Mouse (Mus musculus): ENCODE measurements around the gene D930020B18Rik. TPM values are rescaled to one million over a fixed set of nuclear protein-coding genes. Genes with fewer than 3 reads are reported as not detected.
A peak's percentile ranks its signal among the peaks of the same experiment; 100 is the strongest.

D930020B18Rik gene
- total RNA-seq, 2 experiments from 2014 or later, result not detected

GRCm38 (mm10) chr10:121692944-121693579 is 51.7 kb downstream of the D930020B18Rik start:
- intact Hi-C loops (cut with DNase I), result no loop called here
- no peak for DNase-seq (ENCODE audit: low spot score)

DNA sequence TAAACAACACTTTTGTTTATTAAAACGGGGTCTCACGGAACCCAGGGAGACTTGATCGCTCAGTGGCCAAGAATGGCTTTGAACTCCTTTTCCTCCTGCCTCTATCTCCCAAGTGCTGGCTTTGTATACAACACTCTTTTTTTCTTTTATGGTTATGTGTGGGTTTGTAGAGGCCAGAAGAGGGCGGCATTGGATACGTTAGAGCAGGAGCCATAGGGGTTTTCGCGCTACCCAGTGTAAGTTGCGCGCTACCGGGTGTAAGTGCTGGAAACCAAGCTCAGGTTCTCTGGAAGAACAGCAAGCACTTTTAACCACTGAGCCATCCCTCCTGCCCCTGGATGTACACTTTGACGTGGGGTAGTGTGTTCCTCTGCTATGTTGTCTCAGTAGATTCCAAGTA is 53.2 kb downstream of the D930020B18Rik start:
- intact Hi-C loops (cut with DNase I), result no loop called here
- no peak for DNase-seq (ENCODE audit: low spot score)

- no peak for DNase-seq (ENCODE audit: low spot score)
- intact Hi-C loops (cut with DNase I), result loop anchor here (1.0 to 5.0 kb wide), 2 partner anchors 126 to 351 kb away; no protein-coding TSS in a partner anchor
These were observed 60.2 kb downstream of the D930020B18Rik start for GRCm38 (mm10) chr10:121701296-121702248.

- peak; percentile 51 for DNase-seq (ENCODE audit: low spot score)
- intact Hi-C loops (cut with DNase I), result loop anchor here (5.0 kb wide), 1 partner anchor 124 kb away; no protein-coding TSS in a partner anchor
These were observed 62.2 kb downstream of the D930020B18Rik start for GRCm38 (mm10) chr10:121703619-121704018.

GRCm38 (mm10) chr10:121704871-121705270 is 63.5 kb downstream of the D930020B18Rik start:
- intact Hi-C loops (cut with DNase I), result loop anchor here (5.0 kb wide), 1 partner anchor 122 kb away; no protein-coding TSS in a partner anchor

DNA sequence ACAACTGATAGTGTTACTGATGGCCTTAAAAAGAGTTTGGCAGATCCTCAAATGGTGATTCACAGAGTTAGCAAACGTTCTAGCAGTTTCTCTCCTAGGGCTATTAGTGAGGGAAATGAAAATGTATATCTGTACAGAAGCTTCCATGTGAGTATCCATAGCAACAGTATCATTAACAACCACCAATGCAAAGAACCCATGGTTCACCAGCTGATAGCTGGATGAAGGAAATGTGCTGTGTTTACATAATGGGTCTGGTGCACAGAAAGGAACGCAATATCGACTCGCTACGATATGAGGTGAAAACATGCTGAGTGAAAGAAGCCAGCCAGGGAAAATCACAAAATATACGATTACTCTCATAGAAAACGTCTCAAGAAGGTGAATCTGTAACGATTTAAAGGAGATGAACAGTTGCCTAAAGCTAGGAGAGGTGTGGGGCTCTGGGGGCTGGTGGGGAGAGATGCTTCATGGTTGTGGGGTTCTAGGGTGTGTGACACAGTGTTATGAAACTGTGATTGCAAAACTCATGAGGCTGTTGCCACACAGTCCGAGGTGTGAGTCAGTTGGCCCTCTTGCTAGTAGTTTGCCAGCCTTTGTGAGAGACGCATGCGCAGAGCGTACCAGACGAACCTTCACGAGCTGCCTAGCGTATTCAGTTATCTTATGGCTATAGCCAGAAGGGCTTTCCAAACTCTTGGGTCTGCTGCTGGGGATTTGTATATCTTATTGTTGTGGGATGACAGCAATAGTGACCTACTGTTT is 64.2 kb downstream of the D930020B18Rik start:
- peak; percentile 24 for DNase-seq (ENCODE audit: low spot score)
- intact Hi-C loops (cut with DNase I), result no loop called here

More at GRCm38 (mm10) chr10:121704871-121705270, 63.5 kb downstream of the D930020B18Rik start:
- no peak for DNase-seq (ENCODE audit: low spot score)

GRCm38 (mm10) chr10:121716862-121717261 is 75.5 kb downstream of the D930020B18Rik start:
- DNase-seq (ENCODE audit: low spot score), result no peak
- intact Hi-C loops (cut with DNase I), result no loop called here

DNA sequence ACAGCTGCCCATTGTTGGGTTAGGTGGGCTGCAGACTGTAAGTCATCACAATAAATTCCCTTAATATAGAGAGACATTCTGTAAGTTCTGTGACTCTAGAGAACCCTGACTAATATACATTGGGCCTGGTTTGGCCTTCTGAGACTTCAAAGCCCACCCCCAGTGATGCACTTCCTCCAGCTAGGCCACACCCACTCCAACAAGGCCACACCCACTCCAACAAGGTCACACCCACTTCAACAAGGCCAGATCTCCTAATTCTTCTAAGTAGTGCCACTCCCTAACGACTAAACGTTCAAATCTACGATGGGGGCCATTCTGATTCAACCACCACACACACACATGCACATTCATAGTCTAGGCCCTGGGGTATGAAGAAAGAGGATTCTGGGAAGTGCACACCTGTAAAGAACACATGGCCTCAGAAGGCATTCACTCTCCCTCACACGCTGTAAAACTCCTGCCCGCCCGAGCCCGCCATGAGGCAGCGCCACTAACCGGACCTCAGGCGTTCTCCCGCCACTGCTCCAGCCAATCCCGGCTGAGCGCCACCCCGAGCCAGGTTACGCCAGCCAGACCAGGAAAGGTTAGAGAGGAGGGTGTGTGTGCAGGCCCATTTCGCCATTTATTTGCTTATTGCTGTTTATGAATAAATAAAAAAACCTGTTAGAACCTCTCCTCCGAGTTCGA is 77.7 kb downstream of the D930020B18Rik start:
- DNase-seq (ENCODE audit: low spot score), result no peak
- intact Hi-C loops (cut with DNase I), result no loop called here

- DNase-seq (ENCODE audit: low spot score), result no peak
- intact Hi-C loops (cut with DNase I), result no loop called here
These were observed 79.3 kb downstream of the D930020B18Rik start for GRCm38 (mm10) chr10:121720701-121721100.

DNA sequence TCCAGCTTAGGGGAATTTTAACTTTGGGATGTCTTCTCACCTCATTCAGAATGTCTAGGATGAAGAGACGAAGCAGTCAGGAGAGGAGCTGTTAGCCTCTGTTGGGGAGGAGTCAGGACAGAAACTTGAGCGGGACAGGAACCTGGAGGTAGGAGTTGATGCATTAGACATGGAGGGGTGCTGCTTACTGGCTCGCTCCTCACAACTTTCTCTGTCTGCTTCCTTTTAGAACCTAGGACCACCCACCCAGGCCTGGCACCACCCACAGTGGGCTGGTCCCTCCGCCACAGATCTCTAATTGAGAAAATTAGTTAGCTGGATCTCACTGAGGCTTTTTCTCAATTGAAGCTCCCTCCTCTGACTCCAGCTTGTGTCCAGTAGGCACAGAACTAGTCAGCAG is 85.1 kb downstream of the D930020B18Rik start:
- intact Hi-C loops (cut with DNase I), result no loop called here
- no peak for DNase-seq (ENCODE audit: low spot score)

DNA sequence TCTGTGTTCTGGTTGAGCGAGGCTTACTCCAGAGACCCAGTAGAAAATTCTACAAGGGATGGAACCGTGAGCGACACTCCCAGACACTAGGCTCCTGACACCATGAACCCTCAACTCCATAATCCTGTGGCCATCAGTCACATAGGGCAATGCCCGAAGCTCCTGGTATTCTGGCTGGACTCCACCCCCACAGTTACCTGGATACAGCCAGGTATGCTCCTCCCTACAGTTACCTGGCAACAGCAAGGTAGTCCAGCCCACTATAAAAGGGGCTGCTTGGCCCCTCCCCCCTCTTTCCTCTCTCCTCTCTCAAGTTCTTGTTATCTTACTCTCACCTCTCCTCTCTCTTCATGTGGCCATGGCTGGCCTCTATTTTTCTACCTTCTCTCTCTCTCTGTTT is 85.8 kb downstream of the D930020B18Rik start:
- no peak for DNase-seq (ENCODE audit: low spot score)
- intact Hi-C loops (cut with DNase I), result no loop called here

DNA sequence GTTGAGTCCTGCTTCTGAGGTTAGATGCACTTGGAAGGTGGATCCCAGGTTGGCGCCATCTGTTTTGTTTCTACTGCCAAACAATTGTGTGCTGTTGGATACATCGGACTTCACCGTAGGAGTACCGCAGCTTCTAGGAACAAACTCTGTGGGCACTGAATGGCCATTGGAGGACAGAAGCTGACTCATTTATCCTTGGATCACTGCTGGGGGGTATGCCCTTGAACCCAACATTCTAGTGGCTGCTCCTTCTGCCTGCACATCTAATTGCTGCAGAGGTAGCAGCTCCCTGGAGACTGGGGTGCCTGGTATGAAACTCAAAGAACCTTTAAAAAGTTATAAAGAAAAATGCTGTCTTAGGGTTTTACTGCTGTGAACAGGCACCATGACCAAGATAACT is 86.8 kb downstream of the D930020B18Rik start:
- no peak for DNase-seq (ENCODE audit: low spot score)
- intact Hi-C loops (cut with DNase I), result no loop called here

DNA sequence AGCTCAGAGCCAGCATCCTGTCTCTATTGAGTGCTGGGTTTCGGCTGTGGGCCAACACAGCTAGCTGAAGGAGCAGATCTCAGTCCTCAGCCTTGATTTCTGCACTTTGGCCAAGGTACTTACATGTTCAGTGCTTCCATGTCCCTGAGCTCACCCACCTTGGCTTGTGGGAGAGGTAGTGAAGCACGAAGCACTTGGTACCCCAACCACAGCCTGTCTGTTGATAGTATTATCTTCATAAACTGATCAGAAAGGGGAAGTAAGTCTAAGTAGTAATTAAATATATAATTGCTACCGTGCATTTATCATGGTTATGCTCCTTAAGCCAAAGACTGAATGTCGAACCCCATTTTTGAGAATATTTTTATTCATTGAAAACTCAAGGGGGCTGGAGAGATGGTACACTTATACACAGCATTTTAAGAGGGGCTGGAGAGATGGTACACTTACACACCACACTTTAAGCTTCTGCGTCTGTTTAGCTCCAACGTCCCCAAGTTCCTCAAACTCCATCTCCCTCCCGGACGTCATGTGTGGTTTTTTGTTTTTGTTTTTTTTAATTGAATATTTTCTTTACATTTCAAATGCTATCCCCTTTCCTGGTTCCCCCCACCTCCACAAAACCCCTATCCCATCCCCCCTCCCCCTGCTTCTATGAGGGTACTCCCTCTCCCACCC is 89.8 kb downstream of the D930020B18Rik start:
- no peak for DNase-seq (ENCODE audit: low spot score)
- intact Hi-C loops (cut with DNase I), result no loop called here

DNA sequence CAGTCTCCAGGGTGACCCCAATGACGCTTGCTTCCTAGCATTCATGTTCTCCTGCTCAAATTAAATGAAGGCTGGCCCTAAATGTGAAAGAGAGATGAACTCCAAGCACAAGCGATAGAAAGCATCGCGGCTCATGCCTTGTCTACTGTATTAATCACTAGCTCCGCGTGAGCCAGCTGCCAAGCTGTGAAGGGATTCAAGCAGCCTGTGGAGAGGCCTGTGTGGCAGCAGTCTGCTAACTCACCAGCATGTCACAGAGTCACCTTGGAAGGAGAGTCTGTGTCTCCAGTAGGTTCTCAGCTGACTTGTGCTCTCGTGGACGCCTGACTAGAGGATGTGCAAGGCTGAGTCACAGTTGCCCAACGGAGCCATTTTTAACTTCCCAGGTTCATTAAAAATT is 91.2 kb downstream of the D930020B18Rik start:
- intact Hi-C loops (cut with DNase I), result no loop called here
- DNase-seq (ENCODE audit: low spot score), result no peak

DNA sequence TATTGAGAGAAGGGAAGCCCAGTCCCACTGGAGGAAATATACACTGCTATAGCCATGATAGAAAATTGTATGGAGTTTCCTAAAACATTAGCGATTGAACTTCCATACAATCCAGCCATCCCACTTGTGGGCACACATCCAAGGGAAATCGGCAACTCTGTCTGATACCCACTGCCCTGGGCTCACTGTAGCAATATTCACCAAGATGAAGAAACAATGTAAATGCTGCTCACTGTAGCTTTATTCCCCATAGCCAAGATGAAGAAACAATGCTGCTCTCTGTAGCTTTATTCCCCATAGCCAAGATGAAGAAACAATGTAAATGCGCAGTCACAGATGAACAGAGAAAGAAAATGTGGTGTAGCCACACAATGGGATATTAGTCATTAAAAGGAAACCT is 95.9 kb downstream of the D930020B18Rik start:
- DNase-seq (ENCODE audit: low spot score), result no peak
- intact Hi-C loops (cut with DNase I), result no loop called here

GRCm38 (mm10) chr10:121739548-121740505 is 98.4 kb downstream of the D930020B18Rik start, which contains the start of gene BC048403:
TSS of gene BC048403 (plus strand) at chr10:121739937.
- intact Hi-C loops (cut with DNase I), result no loop called here

DNA sequence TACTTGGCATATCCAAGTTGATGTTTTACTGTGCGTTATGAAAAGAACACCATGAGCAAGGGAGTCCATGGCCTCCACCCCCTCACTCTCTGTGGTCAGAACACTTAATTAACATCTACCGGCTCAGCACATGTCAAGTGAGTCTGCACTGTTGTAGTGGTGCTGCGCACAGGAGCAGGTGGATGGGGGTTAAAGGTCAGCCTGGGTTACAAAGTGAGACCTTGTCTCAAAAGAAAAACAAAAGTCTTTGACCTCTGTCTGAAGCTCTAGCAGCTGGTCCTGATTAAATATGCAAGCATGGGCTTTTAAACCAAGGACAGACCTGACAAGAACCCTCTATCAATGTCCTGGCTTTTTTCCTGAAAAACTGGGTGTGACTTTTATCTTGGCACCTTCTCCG is 100.9 kb downstream of the D930020B18Rik start:
- no peak for DNase-seq (ENCODE audit: low spot score)
- intact Hi-C loops (cut with DNase I), result no loop called here

More at GRCm38 (mm10) chr10:121739548-121740505, 98.4 kb downstream of the D930020B18Rik start, which contains the start of gene BC048403:
- DNase-seq (ENCODE audit: low spot score), result peak; percentile 77
